Mouse (Mus musculus) adipocyte (in vitro differentiated cells): ENCODE results near the gene Fgd4.

Experiments used
- DNase-seq: peaks from one replicate; pipeline ENCODE4 v3.0.0-alpha.2; 2016; ENCODE audit warnings: low spot score

Fgd4 gene

DNA sequence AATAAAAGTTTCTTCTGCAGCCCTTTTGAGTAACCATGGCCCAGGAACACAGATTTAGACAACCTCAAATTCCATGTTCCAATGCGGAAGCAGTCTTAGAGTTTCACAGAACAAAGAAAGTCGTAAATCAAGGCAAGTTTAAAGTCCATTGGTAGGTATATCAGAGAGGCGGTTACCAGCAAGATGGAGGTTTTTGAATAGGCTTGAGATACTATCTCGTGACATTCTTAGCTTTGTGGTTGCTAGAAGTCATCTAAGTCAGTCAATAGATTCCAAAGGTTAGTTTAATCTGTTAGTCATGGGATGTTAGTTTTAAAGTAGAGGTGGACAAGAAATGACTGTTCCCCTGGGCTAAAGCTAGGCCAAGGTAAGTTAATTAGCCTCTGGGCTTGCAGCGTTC, at the start of gene Fgd4:
TSS of gene Fgd4 (minus strand) at position 89 of the 400 bp plus-strand sequence.
- DNase-seq = no peak

DNA sequence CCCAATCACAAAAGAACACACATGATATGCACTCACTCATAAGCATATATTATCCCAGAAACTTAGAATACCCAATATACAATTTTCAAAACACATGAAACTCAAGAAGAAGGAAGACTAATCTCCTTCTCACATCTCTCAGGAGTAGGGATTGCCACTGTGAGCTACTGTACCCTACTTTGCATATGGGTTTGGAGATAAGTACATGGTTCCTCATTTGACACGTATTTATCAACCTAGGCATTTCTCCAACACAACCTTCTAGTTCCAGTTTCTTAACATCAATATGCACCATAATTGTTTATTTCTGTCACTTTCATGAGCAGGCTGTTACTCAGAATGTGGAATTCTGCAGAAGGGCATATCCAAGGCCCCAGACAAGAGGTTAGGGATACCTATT, 44.8 kb upstream of the Fgd4 start:
- DNase-seq = no peak

DNA sequence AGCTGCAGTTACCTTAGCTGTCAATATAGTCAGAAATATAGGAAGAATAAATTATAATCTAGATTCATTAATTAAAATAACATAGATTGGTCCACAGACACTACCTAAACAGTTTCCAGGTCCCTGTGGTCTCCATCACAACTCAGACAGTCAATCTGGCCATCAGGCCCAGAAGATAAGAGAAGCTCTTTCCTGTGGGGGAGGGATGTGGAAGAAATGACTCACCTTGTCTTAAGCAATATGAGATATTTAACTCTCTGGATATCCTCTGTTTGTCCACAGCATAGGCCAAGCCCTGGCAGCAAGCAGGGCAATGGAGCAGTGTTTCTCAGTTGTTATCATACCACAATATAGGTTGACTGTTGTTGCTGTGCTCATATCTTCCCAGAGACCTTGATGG, 33.4 kb upstream of the Fgd4 start:
- DNase-seq = no peak

DNA sequence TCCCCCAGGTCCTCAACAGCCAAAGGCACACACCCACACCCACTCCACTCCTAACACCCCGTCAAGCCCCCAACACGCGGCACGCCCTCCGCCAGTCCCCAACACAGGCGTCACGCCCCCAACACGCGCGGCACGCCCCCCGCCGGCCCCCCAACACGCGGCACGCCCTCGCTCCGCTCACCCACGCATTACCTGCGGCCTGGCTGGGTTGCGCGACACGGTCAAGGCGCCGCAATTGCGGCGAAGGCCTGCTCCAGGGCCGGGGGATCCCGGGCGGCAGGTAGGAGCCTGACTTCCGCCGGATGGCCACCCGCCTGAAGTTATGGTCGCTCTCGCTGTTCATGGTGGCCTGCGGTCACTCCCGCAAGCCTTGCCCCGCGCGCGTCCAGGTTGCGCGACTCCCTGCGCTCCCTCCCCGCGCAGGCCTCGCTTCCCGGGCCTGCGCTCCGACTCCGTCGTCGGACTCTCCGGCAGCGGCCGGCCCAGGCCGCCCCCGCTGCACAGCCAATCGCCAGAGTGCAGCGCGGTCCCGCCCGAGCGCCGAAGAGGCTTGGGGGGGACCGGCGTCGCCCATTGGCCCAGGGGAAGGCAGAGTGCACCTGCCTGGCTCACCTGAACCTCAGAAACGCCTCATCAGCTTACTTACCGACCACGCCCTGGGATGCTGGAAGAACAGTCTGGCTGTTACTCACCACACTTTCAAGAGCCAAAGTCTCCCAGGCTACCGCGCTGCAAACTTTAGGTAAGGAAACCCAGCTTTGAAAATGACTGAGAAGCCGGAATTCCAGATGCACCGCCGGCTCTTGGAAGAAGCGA, 555 bp downstream of the Fgd4 start:
- DNase-seq = no peak

DNA sequence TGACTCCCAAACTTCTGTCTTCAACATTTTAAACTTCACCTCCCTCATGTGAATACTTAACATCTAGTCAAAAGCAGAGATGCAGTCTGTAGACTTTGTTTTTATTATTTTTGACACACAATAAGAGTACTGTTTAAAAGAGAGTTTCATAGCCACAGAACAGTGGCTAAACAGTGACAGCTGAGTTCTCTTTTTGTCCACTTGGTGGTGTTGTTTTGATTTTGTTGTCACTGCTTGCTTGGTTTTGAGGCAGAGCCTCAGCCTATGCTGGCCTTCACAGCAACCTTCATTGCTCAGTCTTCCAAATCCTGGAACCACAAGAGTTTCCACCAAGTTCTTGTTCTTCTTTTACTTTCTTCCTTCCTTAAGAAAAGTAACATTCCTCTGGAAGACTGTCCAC, 3.8 kb downstream of the Fgd4 start:
- no peak for DNase-seq

DNA sequence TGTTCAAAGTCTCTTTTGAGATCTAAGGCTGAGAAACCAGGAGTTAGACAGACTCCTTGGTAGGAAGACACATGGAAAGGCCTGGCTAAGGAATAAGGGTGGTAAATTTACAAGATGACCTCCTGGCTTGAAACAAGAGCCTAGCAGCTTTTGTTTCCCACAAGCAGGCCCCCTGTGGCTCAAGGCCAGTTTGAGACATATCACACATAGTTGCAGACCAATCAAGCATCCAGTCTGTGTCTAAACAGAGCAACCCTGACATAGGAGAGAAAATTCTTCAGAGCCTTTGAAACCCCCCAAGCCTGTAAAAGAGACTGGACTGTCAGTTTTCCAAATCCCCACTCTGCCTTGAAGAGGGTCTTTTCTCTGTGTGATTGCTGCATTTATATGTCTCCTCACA, 7.7 kb downstream of the Fgd4 start:
- no peak for DNase-seq

DNA sequence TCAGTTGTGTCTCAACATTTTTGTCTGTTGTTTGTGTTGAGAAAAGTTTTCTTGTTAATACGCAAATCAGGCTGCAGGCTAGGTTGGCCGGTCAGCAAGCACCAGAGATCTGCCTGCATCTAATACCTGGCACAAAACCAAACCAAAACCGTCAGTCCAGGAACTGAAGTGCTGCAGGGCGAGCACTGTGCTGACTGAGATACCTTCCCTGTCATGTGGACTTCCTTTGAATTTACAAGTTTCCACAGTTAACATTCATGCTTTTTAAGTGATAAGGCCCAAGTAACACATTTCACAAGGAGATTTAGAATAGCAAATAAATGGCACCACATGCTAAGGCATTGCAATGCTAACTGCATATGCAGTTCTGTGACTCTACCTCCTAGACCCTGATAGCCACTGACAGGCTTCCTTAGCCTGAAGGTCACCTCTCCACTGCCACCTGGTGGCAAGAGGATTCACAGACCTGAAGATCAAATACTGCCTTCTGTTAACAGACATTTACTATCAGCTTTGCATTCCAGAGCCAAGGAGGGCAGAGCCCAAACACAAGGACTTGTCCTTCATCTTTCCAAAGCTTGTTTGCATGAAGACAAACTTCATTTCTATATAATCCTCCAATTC, 15.8 kb downstream of the Fgd4 start:
- DNase-seq = peak; percentile 79

DNA sequence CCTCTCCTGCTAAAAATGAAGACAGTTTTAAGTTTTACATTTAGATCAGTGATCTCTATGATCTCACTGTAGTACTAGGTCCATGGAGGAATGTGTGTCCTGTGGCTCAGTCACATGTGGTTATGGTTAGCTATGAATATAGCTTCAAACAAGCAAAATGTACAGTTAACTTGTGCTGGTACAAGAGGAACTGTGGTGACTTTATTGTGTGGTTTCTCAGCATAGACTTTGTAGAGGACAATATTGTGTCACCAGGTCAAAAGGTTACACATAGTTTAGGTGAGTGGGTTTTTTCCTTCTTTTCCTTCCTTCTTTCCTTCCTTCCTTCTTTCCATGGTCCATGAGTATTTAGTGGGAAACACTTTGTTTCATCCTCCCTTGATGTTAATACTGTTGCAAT, 23.8 kb downstream of the Fgd4 start:
- no peak for DNase-seq

DNA sequence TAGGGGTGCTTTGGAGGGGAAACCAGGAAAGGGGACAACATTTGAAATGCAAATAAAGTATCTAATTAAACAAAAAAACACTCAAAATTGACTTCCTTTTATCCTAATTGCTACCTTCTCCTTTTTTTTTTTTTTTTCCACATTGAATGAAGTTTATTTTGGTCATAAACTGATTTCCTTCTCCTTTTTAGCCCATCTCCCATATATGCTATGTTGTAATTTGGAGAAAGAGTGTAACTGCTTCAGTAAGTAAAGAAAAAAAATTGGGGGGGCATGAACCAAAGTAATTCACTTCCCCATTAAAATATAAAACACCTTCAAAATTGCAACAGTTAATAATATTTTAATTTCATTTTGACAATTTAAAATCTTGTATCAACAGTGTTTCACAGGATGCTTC, 25.8 kb downstream of the Fgd4 start:
- DNase-seq = no peak

DNA sequence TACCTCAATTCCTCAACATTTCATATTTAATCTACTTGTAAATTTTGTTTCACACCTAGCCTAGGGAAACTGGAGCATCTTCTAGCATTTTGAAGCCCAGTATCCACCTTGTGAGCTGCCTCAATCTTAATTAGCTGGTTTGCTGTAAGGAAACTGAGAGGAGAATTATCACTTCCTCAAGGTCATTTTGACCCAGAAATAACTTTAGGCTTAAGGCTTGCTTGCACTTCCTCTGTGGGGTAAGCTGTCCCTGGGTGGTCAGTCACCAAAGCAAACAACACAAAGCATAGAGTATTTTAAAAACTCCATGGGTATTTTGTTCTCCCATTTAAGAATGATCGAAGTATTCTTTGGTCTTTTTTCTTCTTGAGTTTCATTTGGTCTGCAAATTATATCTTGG, 27.2 kb downstream of the Fgd4 start:
- no peak for DNase-seq

DNA sequence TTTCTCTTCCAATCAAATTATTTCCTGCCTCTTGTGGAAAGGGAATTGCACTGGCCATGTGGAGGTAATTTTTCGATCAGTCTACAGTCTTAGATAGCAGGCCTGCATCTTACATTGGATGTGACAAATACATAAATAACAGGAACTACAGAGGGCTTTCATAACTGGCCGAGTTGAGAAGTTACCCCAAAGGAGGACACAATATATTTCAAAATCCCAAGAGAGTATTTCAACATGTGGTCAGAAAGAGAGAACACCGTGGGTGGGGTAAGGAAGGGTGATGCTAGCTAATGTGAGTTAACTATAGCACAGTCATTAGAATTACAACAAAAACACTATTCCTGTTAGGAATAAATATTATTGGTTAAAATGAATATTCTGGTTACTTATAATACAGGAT, 29.0 kb downstream of the Fgd4 start:
- no peak for DNase-seq

DNA sequence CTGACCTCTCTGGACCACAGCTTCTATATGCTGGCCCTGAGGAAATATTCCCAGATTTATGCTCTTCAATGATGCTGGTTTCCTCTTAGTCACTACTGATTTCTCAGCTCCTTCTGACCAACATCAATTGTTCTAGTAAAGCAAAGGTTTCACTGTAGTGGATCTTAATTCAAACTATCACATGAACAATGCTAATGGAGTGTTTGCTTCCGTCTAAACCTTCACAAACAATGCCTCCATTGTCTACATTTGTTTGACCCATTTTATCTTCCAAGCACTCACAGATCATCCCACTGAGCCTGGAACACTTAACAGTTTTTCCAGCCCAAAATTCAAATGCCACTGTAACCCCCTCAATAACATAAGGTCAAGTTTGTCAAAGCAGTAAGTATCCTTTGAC, 33.6 kb downstream of the Fgd4 start:
- no peak for DNase-seq

DNA sequence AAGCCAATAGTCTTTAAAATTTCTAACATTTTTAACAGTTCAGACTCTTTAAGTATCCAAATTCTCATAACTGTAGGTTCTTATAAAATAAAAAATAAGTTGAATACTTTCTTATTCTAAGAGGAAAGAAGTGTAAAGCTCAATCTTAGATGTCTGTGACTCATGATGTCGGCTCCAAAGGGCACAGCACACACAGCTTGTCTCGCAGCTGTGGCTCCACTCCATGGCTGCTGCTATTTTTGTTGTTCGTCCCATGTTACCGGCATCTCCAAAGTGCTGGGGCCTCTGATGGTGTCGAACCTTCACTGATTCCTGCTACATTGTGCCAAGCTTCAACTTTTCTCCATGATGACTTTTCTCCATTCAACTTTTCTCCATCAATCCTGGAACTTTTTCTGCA, 34.1 kb downstream of the Fgd4 start:
- no peak for DNase-seq

DNA sequence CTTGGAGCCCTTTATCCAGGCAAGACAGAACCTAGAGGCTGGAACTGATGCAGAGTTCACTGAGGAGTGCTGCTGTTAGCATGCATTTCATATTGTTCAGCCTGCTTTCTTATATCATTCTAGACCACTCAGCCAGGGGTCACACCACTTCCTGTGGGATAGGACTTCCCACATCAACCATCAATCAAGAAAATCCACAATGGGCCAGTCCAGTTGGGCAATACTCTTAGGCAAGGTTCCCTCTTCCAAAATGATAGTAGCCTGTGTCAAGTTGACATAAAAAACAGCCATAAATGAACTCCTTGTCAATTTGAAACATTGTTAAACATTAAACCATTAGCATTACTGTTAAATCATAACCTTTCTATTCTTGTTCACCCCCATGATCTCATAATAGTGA, 34.6 kb downstream of the Fgd4 start:
- no peak for DNase-seq

DNA sequence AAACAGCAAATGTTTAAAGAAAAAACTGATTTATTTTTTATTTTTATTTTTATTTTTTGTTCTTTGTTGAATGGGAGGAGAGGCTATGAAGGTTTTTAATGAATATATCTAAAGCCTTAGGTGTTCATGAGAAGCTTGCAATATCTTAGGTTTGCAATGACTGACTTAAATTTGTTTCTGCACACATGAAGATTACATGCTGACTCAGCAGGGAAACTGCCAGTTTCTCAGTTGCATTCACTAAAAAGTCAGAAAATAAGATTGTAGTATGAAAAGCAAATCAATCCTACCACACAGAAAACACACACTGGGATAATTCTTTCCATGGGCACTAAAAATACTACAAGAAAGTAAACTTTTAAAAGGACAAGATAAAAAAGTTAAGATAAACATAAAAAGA, 39.6 kb downstream of the Fgd4 start:
- no peak for DNase-seq

DNA sequence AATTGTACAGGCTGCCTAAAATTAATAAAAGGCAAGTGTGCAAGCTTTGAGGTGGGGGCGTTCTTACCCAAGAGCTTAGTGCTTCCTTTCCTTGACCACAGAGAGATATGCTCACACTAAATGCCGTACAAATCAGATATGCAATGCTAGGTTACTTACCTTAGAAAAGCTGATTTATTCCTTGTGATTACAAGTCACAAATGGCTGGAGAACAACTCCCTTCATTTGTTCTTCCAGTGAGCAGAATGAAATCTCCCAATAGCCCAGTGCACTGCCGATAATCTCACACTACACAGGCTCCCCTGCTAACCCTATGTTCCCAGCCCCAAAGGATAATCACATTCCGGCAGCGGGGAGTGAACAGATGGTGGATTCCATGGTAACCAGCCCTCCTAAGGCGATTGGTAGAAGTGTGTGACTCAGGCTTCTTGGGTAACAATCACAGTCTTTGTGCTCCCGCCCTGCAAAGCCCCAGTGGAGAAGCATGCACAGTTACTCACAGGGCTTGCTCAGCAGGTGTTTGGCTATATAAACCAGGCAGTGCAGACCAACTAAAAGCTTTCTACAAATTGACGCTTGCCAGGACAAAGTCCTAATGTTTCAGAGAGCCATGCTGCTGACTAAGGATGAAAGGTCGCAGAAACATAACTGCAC, 40.3 kb downstream of the Fgd4 start:
- DNase-seq = peak; percentile 5

DNA sequence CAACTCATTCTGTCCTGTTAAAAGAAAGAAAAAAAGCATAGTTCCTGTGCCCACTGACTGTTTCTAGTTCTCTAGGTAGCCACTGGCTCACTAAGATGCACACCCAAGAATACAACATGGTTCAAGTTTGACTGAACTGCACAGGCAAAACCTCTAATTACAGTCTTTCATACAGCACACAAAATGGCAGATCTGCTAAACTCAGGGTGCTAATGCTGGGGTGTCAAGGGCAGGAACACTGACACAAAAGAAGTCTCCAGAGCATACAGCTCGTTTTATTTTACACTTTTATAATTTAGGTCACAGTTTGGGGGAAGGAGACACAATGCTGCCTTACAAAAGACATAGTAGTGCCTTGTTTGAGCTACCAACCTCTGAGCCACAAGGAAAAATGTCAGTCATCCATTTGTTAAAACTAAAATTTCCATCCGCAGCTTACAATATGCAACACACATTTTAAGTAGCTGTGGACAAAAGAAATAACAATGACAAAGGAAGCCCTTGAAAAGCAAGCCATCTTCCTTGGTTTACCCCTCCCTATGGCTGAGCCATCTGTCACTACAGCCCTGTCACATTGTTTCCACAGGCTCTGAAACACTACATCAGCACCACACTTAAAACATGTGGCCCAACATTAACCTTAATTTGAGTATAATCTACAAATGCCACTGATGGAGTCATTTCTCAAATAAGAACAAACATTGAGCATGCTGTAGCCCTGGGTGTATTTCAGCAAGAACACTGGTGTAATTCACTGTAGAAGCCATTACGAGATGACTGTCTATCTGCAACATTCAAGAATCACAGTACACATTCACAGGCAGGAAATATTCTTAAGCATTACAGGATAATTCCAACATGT, 41.1 kb downstream of the Fgd4 start:
- no peak for DNase-seq

DNA sequence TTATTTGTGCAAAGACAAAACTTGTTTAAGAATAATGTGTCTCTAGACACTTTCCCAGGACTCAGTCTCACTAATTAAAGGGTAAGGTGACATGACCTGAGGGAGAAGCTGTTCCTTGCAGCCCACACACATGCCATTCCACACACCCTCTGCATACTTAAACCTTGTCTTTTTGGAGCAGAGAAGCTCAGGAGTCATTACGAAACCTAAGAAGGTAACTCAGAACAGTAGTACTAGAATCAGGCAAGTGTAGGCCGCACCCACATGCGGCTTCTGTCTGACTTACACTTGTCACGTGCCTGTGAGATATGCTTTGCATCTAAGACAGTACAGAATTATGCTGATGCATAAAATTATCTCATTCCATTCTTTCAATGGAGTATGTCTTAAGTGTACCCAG, 42.6 kb downstream of the Fgd4 start:
- DNase-seq = no peak

DNA sequence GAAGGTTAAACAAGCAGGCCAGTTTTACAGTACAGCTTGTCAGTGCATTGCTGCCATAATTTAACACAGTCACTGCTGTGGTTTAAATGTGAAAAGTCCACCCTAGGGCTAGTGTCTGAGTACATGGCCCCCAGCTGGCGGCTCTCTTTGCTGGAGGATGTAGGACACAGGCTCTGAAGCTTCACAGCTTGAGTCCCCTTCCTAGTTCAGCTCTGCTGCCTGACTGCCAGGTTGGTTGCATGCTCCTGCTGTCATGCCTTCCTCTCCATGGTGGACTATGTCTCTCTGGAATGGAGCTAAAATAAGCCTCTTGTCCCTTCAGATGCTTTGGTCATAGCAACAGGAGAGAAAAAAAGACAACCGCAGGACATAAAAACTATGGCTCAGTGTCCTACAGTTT, 46.3 kb downstream of the Fgd4 start:
- DNase-seq = no peak

DNA sequence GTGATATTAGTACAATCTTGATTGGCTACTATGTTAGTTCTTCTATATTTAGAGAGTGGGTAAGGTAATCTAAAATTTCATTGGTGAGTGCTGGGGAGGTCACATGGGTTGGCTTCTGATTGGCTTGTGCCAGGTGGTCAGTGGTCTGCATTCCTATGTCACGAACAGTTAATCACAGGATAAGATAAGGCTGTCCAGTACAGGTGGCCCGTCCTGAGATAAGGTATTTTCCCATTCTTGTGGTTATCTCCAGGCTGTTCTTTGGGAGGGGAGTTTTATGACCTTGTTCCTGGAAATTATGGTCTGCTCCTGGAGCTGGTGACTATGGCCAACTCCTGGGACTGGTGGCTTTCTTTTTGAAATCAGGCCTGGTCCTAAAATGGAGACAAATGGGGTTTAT, 48.2 kb downstream of the Fgd4 start:
- no peak for DNase-seq

DNA sequence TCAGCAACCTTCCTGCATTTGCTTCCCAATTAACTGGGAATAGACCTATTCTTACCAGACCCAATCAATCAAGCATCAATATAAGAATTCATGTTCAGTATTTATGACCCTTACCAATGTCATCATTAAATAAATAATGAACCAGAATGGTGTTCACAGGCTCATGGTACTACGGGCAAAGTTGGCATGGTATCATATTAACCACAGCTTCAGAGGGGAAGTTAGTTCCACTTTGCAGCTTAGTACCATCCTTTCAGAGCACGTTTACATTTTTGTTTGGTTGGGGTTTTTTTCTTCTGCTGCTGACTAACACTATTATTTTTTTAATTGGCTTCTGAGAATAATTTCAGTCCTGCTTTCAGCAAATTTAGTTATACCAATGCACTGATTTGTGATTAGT, 51.2 kb downstream of the Fgd4 start:
- DNase-seq = no peak

DNA sequence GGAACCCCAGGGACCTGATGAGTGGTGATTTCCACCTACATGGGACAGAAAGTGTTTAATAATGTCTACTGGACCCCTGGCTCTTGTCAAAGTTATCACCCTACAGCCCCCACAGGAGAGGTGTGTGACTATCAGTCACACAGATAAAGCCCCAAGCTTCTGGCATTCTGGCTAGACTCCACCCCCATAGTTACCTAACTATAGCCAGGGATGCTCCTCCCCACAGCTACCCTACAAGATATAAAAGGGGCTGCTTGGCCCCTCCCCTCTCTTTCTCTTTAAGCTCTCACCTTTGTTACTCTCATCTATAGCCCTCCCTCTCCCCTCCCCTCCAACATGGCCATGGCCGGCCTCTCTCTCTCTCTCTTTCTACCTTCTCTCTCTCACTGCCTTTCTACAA, 53.7 kb downstream of the Fgd4 start:
- DNase-seq = no peak
